Mouse (Mus musculus): Measurements from ENCODE around the gene Maats1.
"Not testable (repeated sequence)": the region's sequence is repeated elsewhere in the genome, so short reads cannot be mapped to it uniquely, and the experiment has no call there.

The Maats1 gene

GRCm38 (mm10) chr16:38350939-38351338 is 9.0 kb upstream of the Maats1 start:
- ATAC-seq (ENCODE audit: insufficient number of reproducible peaks, low FRiP score, low TSS enrichment): no peak

DNA sequence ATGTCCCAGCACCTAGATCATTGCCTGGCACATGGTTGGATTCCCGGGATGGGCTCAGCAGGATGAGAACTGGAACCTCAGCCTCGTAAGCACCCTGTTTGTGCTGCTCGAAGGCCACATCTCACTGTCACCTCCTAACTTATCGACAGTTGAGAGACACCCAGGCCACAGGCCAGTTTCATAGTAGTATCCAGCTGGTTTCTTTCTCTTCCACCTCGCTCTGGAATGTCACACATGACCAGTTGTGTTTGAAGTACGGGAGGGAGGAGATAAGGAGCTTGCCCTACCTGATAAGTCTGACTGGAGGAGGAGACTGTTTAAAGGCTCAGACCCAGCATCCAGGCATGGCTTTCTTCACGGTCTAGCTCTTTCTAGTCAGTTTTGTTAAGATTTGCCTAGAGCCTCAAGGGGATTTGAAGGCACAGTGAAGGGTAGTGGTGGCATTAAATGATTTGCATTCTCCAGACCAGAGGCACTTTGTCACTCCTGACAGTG is 8.5 kb upstream of the Maats1 start:
- ATAC-seq (ENCODE audit: insufficient number of reproducible peaks, low FRiP score, low TSS enrichment): no peak

GRCm38 (mm10) chr16:38349881-38350280 is 7.9 kb upstream of the Maats1 start:
- ATAC-seq (ENCODE audit: insufficient number of reproducible peaks, low FRiP score, low TSS enrichment): no peak

DNA sequence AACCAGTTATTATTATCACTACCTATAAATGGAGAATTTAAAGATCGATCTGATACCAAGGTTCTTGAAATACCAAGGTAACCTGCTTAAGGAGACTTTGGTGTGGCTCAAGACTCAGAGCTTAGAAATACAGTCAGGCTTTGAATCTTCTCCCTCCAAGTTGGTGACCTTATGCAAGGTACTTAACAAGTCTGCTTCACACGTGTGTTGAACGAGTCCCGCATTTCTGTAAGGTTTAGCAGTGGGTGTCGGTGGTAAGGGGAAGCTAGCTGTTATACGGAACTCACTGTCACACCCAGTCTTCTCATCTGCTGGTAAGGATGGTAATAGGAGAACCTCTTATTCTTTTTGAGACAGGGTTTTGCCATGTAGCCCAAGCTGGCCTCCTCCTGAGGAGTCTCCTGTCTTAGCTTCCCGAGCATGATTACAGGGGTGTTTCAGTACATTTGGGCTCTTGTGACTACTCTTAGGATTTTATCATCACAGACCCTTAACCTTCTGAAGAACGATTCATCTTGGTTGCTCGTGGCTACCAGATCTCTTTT is 6.3 kb upstream of the Maats1 start:
- ATAC-seq (ENCODE audit: insufficient number of reproducible peaks, low FRiP score, low TSS enrichment): no peak

GRCm38 (mm10) chr16:38347588-38347987 is 5.6 kb upstream of the Maats1 start:
- no peak for ATAC-seq (ENCODE audit: insufficient number of reproducible peaks, low FRiP score, low TSS enrichment)

- ATAC-seq (ENCODE audit: insufficient number of reproducible peaks, low FRiP score, low TSS enrichment): peak; percentile 98
Measured at GRCm38 (mm10) chr16:38346529-38347325, 4.8 kb upstream of the Maats1 start, which contains the start of the genes Cox17 and Gm21987. Gene Cox17 (plus strand): TSS chr16:38346991. Gene Gm21987 (plus strand): TSS chr16:38347040.

DNA sequence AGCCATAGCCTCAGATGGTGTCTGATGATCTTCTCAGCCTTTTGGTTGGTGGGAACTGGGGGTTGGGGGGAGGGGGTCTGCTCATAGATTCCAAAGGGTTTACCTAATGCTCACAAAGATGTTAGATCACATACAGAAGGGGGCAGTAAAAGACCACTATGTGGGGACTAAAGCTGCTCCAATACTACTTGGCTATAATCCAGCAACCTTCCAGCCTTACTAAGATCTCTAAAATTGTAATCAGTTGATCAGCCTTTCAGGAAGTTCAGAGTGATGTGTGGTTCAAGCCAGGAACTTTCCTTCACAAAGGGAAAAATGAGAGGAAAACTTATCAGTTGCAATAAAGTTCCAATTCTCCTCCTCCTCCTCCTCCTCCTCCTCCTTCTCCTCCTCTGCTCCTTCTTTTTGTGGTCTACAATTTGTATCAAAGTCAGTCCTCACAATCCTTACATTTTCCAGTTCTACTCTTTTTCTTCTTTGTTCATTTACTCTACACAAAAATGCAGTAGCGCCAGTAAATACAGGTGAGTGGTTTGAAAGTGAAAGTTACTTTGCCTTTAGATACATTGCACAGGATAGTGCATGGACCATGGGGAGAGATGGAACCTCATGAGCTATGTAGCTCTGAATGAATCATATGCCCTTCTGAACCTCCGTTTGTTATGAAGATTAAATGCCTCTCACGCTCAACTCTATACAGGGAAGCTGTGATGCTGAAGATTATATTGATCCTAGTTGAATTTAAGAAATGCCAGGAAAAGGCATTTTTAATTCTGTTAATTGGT is 3.2 kb upstream of the Maats1 start:
- ATAC-seq (ENCODE audit: insufficient number of reproducible peaks, low FRiP score, low TSS enrichment): no peak

DNA sequence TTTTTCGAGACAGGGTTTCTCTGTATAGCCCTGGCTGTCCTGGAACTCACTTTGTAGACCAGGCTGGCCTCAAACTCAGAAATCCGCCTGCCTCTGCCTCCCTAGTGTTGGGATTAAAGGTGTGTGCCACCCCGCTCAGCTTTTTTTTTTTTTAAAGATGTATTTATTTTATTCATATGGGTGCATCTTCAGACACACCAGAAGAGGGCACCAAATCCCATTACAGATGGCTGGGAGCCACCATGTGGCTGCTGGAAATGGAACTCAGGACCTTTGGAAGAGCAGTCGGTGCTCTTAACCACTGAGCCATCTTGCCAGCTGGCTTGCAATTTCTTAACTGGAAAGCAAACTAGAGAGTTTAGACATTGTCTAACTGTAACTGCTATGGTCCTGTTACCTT is 3.9 kb downstream of the Maats1 start:
- not testable (repeated sequence) for ATAC-seq (ENCODE audit: insufficient number of reproducible peaks, low FRiP score, low TSS enrichment)

DNA sequence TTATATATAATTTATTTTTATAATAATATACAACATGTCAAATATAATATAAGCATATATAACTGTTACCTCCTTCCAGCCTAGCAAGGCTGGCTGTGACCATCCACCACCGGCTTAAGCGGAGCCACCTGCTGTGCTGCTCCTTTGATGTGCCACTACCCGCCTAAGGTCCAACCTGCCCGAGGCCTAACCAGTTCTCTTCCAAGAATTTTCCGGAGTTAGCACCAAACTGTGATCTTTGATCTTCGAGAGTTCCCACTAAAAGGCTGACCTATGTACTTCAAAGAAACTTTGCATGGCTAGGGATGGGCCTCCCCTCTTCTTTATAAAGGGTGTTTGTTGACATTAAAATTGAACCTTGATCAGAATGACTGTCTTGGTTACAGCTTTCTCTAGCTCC is 7.5 kb downstream of the Maats1 start:
- no peak for ATAC-seq (ENCODE audit: insufficient number of reproducible peaks, low FRiP score, low TSS enrichment)

DNA sequence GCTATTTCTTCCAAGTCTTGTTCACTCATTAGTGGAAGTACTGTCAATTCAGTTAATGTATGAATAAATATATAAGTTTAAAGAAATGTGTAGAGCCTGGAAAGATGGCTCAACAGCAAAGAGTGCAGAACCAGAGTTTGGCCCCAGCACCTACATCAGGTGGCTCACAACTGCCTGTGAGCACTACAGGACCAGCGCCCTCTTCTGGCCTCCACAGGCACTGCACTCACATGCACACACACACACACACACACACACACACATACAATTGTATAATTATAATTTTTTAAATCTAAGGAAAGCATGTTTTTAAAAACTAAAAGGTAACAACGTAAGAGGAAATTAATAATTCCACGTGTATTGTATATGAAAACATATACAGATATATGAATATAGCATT is 12.6 kb downstream of the Maats1 start:
- no peak for ATAC-seq (ENCODE audit: insufficient number of reproducible peaks, low FRiP score, low TSS enrichment)

- no peak for ATAC-seq (ENCODE audit: insufficient number of reproducible peaks, low FRiP score, low TSS enrichment)
Measured at GRCm38 (mm10) chr16:38326778-38327397, 15.1 kb downstream of the Maats1 start.

DNA sequence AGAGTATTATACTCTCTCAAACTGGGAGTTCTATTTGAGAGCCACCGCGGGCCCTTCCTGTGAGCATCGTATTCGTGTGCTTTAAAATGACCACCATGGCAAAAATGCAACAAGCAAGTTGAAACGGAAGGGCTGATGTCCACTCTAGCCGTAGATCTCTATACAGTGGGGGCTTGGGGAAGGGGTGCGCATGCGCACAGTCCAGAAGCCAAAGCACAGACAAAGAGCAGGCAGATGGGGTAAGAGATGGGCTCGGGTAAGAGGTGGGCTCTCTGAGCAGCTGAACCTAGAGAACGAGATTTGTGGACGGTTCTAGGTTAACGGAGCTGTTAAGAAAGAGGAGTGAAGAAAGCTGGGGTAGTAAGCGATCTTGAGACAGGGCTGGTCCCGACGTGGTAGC is 17.6 kb downstream of the Maats1 start:
- ATAC-seq (ENCODE audit: insufficient number of reproducible peaks, low FRiP score, low TSS enrichment): no peak

DNA sequence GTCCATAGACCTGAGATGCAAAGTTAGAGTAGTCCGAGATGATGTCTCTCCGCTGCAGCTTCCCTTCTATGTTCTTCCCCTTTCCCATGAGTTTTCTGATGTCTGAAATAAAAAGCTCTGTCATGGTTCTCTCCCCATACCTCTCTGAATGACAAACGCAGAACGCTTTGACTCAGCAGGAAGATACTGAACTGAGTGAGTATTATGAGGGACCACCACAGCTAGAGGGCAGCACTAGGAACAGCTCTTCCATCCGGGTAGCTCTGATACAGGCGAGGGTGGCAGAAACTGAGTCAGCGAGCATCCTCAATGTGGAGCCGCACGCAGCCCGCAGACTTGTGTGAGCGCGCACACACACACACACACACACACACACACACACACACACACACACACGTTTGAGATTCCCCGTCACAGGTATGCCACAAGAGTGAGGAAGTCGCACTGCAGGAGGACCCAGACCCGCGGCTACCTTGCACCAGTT is 20.4 kb downstream of the Maats1 start:
- peak; percentile 84 for ATAC-seq (ENCODE audit: insufficient number of reproducible peaks, low FRiP score, low TSS enrichment)

DNA sequence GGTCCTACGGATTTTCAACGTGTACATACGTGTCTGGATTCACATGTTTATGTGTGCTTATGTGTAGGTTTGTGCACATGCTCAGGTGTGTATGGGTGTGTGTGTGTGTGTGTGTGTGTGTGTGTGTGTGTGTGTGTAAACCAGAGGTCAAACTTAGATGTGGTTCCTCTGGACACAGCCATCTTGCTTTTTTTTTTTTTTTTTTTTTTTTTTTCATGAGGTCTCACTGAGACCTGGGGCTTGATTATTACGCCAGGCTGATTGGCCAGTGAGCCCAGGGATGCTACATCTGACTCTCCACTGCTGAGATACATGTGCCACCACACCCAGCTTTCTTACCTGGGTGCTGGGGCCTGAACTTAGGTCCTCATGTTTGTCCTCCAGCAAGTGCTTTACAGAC is 22.9 kb downstream of the Maats1 start:
- ATAC-seq (ENCODE audit: insufficient number of reproducible peaks, low FRiP score, low TSS enrichment): no peak

GRCm38 (mm10) chr16:38318492-38318891 is 23.5 kb downstream of the Maats1 start:
- ATAC-seq (ENCODE audit: insufficient number of reproducible peaks, low FRiP score, low TSS enrichment): no peak

GRCm38 (mm10) chr16:38308195-38308594 is 33.7 kb downstream of the Maats1 start:
- ATAC-seq (ENCODE audit: insufficient number of reproducible peaks, low FRiP score, low TSS enrichment): no peak

DNA sequence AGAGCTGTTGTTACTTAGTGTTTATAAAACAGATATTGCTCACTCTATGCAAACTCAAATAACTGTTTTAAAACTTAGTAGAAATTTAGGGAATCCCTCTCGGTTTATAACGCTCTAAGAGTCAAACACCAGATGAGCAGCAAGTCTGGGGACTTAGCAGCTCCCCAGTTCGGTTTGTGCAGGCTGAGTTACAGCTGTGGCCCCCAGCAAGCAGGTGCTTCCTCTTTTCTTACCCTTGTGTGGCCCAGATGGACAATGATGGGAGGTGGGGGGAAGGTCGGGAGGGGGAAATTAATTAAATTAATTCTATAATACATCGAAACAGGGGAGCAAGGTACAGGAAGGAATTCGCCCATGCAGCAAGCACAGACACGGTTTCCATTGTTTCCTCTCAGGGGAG is 34.3 kb downstream of the Maats1 start:
- ATAC-seq (ENCODE audit: insufficient number of reproducible peaks, low FRiP score, low TSS enrichment): no peak

GRCm38 (mm10) chr16:38307221-38307605 is 34.7 kb downstream of the Maats1 start:
- no peak for ATAC-seq (ENCODE audit: insufficient number of reproducible peaks, low FRiP score, low TSS enrichment)

- no peak for ATAC-seq (ENCODE audit: insufficient number of reproducible peaks, low FRiP score, low TSS enrichment)
Measured at GRCm38 (mm10) chr16:38306571-38307220, 35.2 kb downstream of the Maats1 start.
